Mouse (Mus musculus): ENCODE results near the gene Pank2.
A peak's percentile ranks its signal among the peaks of the same experiment; 100 is the strongest.
"Not testable (repeated sequence)": the region's sequence is repeated elsewhere in the genome, so short reads cannot be mapped to it uniquely, and the experiment has no call there.

Pank2 gene

GRCm38 (mm10) chr2:131262213-131262672 is at the start of gene Pank2:
Pank2 (plus strand) TSS chr2:131262495.
- DNase-seq, result peak; percentile 97

- DNase-seq, result no peak
Observed at GRCm38 (mm10) chr2:131213773-131214172, 48.5 kb upstream of the Pank2 start.

GRCm38 (mm10) chr2:131215941-131216858 is 46.1 kb upstream of the Pank2 start:
- DNase-seq, result peak; percentile 61

- no peak for DNase-seq
Observed at GRCm38 (mm10) chr2:131220030-131220429, 42.3 kb upstream of the Pank2 start.

GRCm38 (mm10) chr2:131221853-131222515 is 40.3 kb upstream of the Pank2 start:
- DNase-seq, result no peak

GRCm38 (mm10) chr2:131222562-131222961 is 39.7 kb upstream of the Pank2 start:
- DNase-seq, result no peak

- DNase-seq, result no peak
Observed at GRCm38 (mm10) chr2:131223569-131223968, 38.7 kb upstream of the Pank2 start.

GRCm38 (mm10) chr2:131225178-131225577 is 37.1 kb upstream of the Pank2 start:
- DNase-seq, result peak; percentile 58

GRCm38 (mm10) chr2:131226669-131227068 is 35.6 kb upstream of the Pank2 start:
- not testable (repeated sequence) for DNase-seq

- no peak for DNase-seq
Observed at GRCm38 (mm10) chr2:131227243-131227642, 35.1 kb upstream of the Pank2 start.

GRCm38 (mm10) chr2:131232558-131232957 is 29.7 kb upstream of the Pank2 start:
- DNase-seq, result no peak

GRCm38 (mm10) chr2:131233307-131234126 is 28.8 kb upstream of the Pank2 start, which contains the start of gene Mavs:
Mavs (plus strand) TSS chr2:131234063.
- peak; percentile 96 for DNase-seq

GRCm38 (mm10) chr2:131234127-131234650 is 28.1 kb upstream of the Pank2 start:
- no peak for DNase-seq

GRCm38 (mm10) chr2:131234970-131235635 is 27.2 kb upstream of the Pank2 start:
- DNase-seq, result peak; percentile 45

- no peak for DNase-seq
Observed at GRCm38 (mm10) chr2:131242180-131242579, 20.1 kb upstream of the Pank2 start.

GRCm38 (mm10) chr2:131242929-131243328 is 19.4 kb upstream of the Pank2 start:
- DNase-seq, result no peak

GRCm38 (mm10) chr2:131253681-131254328 is 8.5 kb upstream of the Pank2 start:
- DNase-seq, result peak; percentile 80

GRCm38 (mm10) chr2:131254329-131254713 is 8.0 kb upstream of the Pank2 start:
- DNase-seq, result no peak

GRCm38 (mm10) chr2:131255738-131256137 is 6.6 kb upstream of the Pank2 start:
- no peak for DNase-seq

- DNase-seq, result no peak
Observed at GRCm38 (mm10) chr2:131258693-131259092, 3.6 kb upstream of the Pank2 start.

GRCm38 (mm10) chr2:131260544-131261307 is 1.6 kb upstream of the Pank2 start:
- no peak for DNase-seq

Data from kidney, adult 18-20 months (tissue).